Mouse (Mus musculus) ES-Bruce4 (cell line): Measurements from ENCODE around the gene Usp49.

Source experiments
- CTCF ChIP-seq: IDR thresholded peaks from one replicate; pipeline ENCODE4 v1.8.1; 2011; ENCODE audit warnings: low read depth, low read length
- POLR2A ChIP-seq: IDR thresholded peaks from one replicate; pipeline ENCODE4 v1.8.1; 2011; ENCODE audit warnings: low read length; ENCODE audit not compliant: insufficient read depth

DNA sequence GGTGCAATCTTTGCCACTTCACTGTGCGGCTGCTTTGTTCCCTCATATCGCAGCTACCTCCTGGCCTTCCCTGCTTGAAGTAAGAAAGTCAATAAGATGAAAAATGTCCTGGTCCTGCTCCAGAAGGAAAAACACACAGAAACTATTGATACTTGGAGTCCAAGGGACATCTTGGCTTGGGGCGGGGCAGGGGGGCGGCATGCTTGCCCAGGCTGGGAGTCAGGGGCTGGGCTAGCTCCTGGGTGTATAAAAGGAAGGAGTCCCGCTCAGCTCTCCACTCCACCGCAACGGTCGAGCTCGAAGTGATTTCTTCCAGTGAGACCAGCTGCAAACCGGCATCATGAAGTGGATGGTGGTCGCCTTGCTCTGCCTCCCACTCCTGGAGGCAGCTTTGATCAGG lies 96.1 kb downstream of the Usp49 start, which contains the start of gene Pgc:
- no peak for TF ChIP-seq POLR2A
- TF ChIP-seq CTCF: no peak
